Mouse (Mus musculus) cerebellum, postnatal 4 days (tissue): ENCODE measurements around the gene Dbp.
A peak's percentile ranks its signal among the peaks of the same experiment; 100 is the strongest.
"Not testable (repeated sequence)": the region's sequence is repeated elsewhere in the genome, so short reads cannot be mapped to it uniquely, and the experiment has no call there.

Experiments
- DNase-seq, 2 experiments: peaks; one replicate each; pipeline ENCODE4 v3.0.0; 2022; ENCODE audit warnings: low spot score in 2 of 2, mixed read lengths in 1 of 2

Gene Dbp

GRCm38 (mm10) chr7:45704730-45705442, at the start of gene Dbp:
Gene Dbp, plus strand, starts transcription at chr7:45705088.
- peak; percentile 88 to 97 for DNase-seq

DNA sequence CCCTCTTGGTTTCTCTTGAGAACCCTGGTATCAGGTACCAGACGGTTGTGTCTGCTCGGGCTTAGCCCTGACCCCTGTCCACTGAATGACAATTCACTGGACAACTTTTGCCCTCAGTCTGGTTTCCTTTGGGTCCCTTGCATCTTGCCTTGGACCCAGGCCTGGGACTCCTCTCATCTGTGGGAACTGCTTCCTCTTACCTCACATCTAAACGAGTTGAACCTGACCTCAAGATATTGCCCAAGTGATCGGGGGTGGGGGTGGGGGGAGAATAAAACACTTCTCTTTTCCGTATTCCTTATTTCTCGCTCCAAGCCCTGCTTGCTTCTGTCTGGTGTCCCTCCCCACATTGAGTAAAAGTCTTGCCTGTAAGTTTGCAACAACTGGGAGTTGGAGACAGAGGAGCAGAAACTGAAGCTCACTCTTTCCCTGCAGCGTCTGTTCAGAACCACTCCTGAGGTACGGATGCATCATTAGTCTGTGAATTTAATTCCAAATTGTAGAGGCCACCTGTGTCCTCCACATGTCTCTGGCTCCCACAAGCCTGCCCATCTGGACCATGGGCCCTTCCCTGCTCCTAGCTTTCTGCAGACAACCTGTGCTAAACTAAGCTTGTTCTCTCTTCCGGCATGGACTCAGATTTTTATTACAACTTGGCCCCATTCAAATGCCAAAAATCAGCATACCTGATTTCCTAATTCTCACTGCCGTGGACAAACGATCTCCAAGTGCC, 44.0 kb upstream of the Dbp start:
- DNase-seq = no peak

DNA sequence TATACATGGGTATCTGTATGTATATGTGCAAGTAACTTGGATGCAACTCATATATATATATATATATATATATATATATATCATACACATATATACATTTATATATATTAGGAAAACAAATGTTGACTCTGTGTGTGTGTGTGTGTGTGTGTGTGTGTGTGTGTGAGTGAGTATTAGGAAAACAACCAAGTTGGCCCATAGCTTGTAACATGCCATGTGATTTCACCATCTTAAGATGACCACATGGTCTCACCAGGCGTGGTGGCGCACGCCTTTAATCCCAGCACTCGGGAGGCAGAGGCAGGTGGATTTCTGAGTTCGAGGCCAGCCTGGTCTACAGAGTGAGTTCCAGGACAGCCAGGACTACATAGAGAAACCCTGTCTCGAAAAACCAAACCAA, 43.2 kb upstream of the Dbp start:
- not testable (repeated sequence) for DNase-seq

DNA sequence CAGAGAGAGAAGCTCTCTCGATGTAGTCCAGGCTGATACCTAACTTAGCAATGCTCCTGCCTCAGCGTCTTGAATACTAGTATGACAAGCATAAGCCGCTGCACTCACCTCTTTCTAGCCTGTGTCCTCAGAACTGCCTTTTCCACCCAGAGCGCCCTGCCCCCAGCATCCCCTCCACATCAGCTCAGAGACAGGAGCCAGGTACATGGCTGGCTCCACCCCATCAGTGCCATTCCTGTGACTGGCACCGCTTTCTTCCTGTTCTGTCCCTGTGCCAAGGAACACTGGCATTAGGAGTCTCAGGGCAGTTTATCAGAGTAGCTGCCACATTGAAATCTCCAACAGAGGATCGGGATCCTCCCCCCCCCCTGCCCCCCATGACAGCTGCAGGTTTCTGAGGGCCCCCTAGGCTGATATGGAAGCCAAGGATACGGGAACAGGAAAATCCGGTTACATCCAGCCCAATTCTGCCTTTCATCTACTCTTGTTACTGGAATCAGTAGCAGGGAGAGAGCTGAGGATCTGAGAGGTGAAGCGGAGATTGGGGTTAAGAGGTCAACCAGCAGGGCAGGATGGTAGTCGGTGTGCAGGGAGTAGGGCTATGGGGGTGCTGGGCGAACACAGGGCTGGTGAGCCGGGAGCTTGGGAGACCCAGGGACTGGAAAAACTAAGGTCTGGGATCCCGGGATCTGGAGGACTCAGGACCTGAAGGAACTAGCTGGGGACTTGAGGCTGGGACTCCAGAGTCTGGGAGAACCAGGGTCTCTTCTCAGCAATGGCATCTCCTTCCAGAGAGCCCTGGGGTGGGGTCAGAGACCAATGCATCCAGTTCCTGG, 39.4 kb upstream of the Dbp start:
- DNase-seq = no peak

- DNase-seq = no peak
Measured at GRCm38 (mm10) chr7:45666161-45666560, 38.7 kb upstream of the Dbp start, which contains the start of gene Fut2. Gene Fut2, minus strand, starts transcription at chr7:45666394.

DNA sequence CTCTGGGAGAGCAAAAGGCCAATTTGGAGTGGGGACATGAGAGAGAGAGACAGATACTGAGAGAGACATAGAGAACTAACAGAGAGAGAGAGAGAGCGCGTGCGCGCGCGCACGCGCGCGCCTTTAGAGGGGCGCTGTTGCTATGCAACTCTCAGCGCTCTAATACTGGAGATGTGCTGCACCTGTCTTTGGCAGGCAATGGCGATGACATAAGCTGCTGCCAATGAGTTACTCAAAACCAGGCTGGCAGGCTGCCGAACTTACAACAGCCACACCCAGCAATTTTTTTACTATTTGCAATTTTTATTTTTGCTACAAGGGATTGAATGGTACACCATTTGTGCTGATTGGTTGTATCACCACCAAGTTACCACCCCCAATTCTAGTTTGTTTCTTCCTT, 37.1 kb upstream of the Dbp start:
- DNase-seq = no peak

- no peak for DNase-seq
Measured at GRCm38 (mm10) chr7:45668921-45669320, 36.0 kb upstream of the Dbp start.

DNA sequence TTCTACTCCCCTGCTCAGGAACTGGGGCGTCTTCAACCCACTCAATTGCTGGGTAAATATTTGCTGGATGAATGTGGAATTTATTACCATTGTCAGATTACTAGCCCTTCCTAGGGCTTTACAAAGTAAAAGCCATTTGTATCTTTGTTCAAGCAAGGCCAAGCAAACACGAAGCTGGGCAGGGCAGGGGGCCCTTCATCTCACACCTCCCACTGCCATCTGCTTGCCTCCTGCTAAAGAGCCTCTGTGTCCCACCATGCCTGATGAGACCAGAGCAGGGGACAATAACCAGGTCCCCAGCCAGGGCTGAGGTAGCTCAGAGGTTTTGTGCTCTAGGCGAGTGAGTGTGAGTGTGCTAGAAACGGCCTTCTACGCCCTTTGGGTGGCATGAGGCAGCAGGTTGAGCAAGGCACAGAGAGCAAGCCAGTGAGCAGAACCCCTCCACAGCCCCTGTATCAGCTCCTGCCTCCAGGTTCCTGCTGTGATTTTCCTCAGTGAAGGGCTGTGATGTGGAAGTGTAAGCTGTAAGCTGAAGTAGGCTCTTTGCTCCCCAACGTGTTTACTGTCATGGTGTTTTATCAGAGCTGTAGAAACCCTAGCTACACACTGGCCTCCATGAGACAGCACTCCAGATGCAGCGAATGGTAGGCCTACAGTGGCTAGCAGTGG, 27.1 kb upstream of the Dbp start:
- no peak for DNase-seq

- DNase-seq = no peak
Measured at GRCm38 (mm10) chr7:45678513-45678912, 26.4 kb upstream of the Dbp start.

GRCm38 (mm10) chr7:45679966-45680621, 24.8 kb upstream of the Dbp start:
- DNase-seq = no peak

- DNase-seq = no peak
Measured at GRCm38 (mm10) chr7:45681046-45681736, 23.7 kb upstream of the Dbp start.

DNA sequence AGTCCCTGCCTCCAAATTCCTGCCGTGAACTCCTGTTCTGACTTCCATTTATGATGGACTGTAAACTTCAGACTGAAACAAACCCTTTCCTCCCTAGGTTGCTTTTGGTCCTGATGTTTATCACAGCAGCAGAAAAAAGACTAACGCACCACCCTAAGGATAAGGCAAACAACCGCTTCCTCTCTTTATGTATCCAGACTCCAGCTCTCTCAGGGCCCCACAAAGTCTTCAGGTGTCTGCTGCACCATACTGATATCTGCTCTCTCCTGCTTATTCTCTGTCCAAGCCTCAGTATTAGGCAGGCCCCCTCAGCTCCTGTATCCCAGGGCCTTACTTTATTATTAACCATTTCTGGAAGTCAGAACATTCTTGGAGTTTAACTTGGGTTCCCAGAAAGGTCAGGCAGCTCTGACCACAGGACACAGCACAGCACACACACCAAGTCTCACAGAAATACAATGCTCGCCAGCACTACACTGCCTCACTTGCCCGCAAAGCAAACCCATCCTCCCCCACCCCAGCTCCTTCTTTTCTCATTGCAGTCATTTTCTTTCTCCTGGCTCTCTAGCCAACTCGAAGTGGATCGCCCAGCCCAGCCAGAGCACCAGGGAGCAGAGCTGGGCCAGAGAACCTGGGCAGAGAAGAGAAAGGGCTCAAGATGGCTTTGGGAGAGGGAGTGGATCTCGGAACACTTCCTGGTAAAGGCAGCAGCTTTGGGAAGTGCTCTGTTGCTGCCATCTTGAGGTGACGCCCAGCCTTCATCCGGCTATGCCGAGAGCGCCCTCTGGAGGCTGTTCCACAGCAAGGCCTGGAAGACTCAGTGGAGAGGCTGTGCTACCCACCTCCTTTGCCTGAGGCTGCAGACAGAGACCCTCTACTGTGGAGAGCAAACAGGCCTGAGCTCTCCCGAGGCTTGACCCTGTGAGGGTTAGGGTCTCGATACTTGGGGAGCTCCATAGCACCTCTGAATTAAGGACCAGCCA, 22.5 kb upstream of the Dbp start:
- peak; percentile 86 to 94 for DNase-seq

DNA sequence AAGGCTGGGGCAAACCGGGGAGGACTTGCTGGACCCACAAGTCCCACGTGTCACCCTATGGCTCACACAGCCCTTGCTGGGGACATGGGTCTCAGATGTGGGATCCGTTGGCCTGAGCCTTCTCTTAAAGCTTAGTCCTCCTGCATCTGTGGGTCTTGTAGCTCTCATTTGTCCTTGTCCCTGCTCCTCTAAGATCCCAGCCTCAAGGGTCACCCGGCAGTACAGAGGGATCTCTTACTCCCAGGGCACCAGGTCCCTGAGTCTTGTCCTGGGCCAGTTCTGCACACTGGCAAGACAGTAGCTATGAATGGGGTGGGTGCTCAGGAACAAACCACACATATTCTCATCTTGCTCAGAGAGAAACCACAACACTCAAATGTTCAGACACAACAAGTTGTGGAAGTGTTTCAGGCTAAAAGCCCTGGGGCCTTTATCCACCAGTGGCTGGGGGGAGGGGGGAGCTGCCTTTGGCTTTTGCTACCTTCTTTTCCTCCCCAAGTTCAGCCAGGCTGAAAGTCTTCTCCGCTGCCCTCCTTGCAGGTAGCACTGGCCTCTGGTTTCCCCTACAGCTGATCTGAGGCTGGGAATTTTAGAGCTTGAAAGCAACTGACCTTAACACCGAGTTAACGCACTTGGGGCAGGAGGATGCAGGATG, 21.4 kb upstream of the Dbp start, which contains the start of gene Ntn5:
Gene Ntn5, plus strand, starts transcription at position 627 of the 655 bp plus-strand sequence.
- no peak for DNase-seq

- DNase-seq = no peak
Measured at GRCm38 (mm10) chr7:45685811-45686210, 19.1 kb upstream of the Dbp start.

DNA sequence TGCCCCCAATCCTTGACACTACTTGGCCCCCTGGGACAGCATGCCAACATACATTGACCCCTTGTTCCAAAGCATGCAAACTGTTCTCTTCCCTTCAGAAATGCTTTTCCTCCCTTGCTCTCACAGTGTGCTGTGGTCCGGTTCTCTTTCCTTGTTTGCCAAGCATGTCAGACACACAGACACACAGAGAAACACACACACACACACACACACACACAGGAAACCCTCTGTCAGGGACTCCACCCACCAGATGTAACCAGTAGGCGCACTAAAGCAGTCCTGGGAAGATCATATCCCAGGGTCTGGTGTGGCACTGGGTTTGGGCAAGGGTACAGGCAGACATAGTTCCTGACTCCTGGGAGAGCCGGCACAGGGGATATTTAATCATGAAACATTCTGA, 18.0 kb upstream of the Dbp start:
- no peak for DNase-seq

DNA sequence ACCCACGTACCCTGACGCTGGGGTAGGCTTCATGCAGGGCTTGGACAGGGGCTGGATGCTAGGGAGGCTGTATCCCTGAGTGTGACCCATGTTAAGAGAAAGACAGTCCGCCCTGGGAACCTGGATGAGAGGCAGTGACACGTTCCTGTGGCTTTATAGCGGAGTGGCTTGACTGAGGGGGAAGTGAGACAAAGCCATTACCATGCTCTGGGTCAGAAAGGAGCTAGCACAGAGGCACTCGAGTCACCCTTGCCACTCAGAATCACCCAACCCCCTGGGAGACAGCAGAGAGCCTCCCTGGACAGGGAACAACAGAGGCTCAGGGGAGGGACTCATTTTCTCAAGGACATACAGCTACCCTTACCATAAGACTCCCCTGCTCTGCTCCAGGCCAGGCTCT, 15.8 kb upstream of the Dbp start:
- DNase-seq = no peak

- DNase-seq = no peak
Measured at GRCm38 (mm10) chr7:45689800-45690199, 15.1 kb upstream of the Dbp start.

- DNase-seq = no peak
Measured at GRCm38 (mm10) chr7:45692364-45692763, 12.5 kb upstream of the Dbp start.
